Mouse (Mus musculus): ENCODE measurements around the gene Gabarapl2.

GRCm38 (mm10) chr8:111957231-111957630, 16.7 kb downstream of the Gabarapl2 start:
- TF ChIP-seq CTCF (IDR thresholded peaks at IDR 0.05; ENCODE audit: insufficient read depth, low read length) (no peak), POLR2A (IDR thresholded peaks at IDR 0.05; ENCODE audit: borderline replicate concordance, extremely low read depth, low read depth, low read length) (no peak)
